Mouse (Mus musculus): ENCODE measurements around the gene Icam2. TPM values are rescaled to one million over a fixed set of nuclear protein-coding genes. Genes with fewer than 3 reads are reported as not detected.
A peak's percentile ranks its signal among the peaks of the same experiment; 100 is the strongest.

Icam2 gene
- total and polyA plus RNA-seq, 3 experiments = 15.3 to 40.1 (median 26.7) TPM

GRCm38 (mm10) chr11:106430392-106430791 is 42.5 kb upstream of the Icam2 start:
- peak overlapping the region; percentile 22; the same call in 1 of the 2 replicates for H3K9ac ChIP-seq (ENCODE audit: insufficient read depth, low read depth)
- TF ChIP-seq E2F4 (IDR thresholded peaks at IDR 0.05; ENCODE audit: insufficient replicate concordance, low read depth, low read length) (no peak), IRF4 (IDR thresholded peaks at IDR 0.05; ENCODE audit: low read depth, low read length) (0 out of 2 replicates have a peak, but pooled peaks have one; percentile 65), CHD1 (IDR thresholded peaks at IDR 0.05; ENCODE audit: low read depth, low read length) (no peak), EP300 (IDR thresholded peaks at IDR 0.05; ENCODE audit: low read length) (peak; percentile 59; the same call in 1 of the 2 replicates), JUND (conservative IDR thresholded peaks at IDR 0.05; ENCODE audit: low read depth, low read length) (no peak), MEF2A (IDR thresholded peaks at IDR 0.05; ENCODE audit: borderline replicate concordance, low read depth, low read length) (peak; percentile 82), TCF12 (IDR thresholded peaks at IDR 0.05; ENCODE audit: low read depth, low read length) (peak; percentile 80), SIN3A (IDR thresholded peaks at IDR 0.05; ENCODE audit: low read length) (no peak), BHLHE40 (IDR thresholded peaks at IDR 0.05; ENCODE audit: low read depth, low read length) (0 out of 2 replicates have a peak, but pooled peaks have one; percentile 28), MXI1 (IDR thresholded peaks at IDR 0.05; ENCODE audit: low read depth, low read length) (peak; percentile 46; the same call in 1 of the 2 replicates), PAX5 (IDR thresholded peaks at IDR 0.05; ENCODE audit: low read length) (no peak), ETS1 (conservative IDR thresholded peaks at IDR 0.05; ENCODE audit: low read depth, low read length) (peak; percentile 56), ELF1 (IDR thresholded peaks at IDR 0.05; ENCODE audit: low read depth, low read length) (peak; percentile 70), POLR2AphosphoS2 (IDR thresholded peaks at IDR 0.05; ENCODE audit: low read depth, low read length) (no peak), ZC3H11A (IDR thresholded peaks at IDR 0.05; ENCODE audit: low read depth, low read length) (no peak)
- peaks cover 6% of the 10 kb centered on the region; the same call in 1 of the 2 replicates for H3K79me2 ChIP-seq (replicated peaks; ENCODE audit: control insufficient read depth, extremely low read depth, insufficient read depth, poor library complexity, severe bottlenecking)
- H3K27me3 ChIP-seq (replicated peaks) = no peaks in the 10 kb centered on the region
- peak overlapping the region; percentile 58 for H3K4me2 ChIP-seq (ENCODE audit: insufficient read depth, low read depth, poor library complexity, severe bottlenecking)
- dilution Hi-C loops (cut with MboI; ENCODE audit: extremely low pct_ligation_motif_present, extremely low pct_unique_long_range_greater_than_20kb, low sequenced_read_pairs) (no loop called here), in situ Hi-C loops (cut with MboI; ENCODE audit: low pct_ligation_motif_present, low pct_unique_long_range_greater_than_20kb, low sequenced_read_pairs) (no loop called here)
- H3K36me3 ChIP-seq (replicated peaks in 1 of 2; ENCODE audit: control insufficient read depth in 1 of 2, insufficient read depth in 1 of 2, low read length in 1 of 2) = peaks cover 62 to 70% of the 10 kb centered on the region in 2 experiments
- H3K4me1 ChIP-seq (ENCODE audit: control insufficient read depth in 1 of 2, insufficient read depth in 2 of 2) = peaks cover 22 to 43% of the 10 kb centered on the region in 2 experiments
- no peaks in the 10 kb centered on the region for H3K9me3 ChIP-seq (replicated peaks; ENCODE audit: low read length)
- peak; percentile 34 for DNase-seq (ENCODE audit: extremely low read depth)
- peak overlapping the region; percentile 71 for H3K27ac ChIP-seq (ENCODE audit: insufficient read depth, low read depth)
- H3K4me3 ChIP-seq (replicated peaks in 1 of 3; ENCODE audit: low read depth in 2 of 3, low read length in 2 of 3, poor library complexity in 1 of 3) = no peak overlapping the region

GRCm38 (mm10) chr11:106429689-106430088 is 41.8 kb upstream of the Icam2 start:
- no peaks in the 10 kb centered on the region for H3K9me3 ChIP-seq (replicated peaks; ENCODE audit: low read length)
- peaks cover 64 to 72% of the 10 kb centered on the region in 2 experiments for H3K36me3 ChIP-seq (replicated peaks in 1 of 2; ENCODE audit: control insufficient read depth in 1 of 2, insufficient read depth in 1 of 2, low read length in 1 of 2)
- TF ChIP-seq HCFC1 (IDR thresholded peaks at IDR 0.05; ENCODE audit: low read depth, low read length) (no peak), BHLHE40 (IDR thresholded peaks at IDR 0.05; ENCODE audit: low read depth, low read length) (no peak), IRF4 (IDR thresholded peaks at IDR 0.05; ENCODE audit: low read depth, low read length) (peak; percentile 14; the same call in 1 of the 2 replicates), SIN3A (IDR thresholded peaks at IDR 0.05; ENCODE audit: low read length) (no peak; the same call in 1 of the 2 replicates), ZKSCAN1 (IDR thresholded peaks at IDR 0.05; ENCODE audit: borderline replicate concordance, low read depth, low read length) (no peak), NELFE (IDR thresholded peaks at IDR 0.05; ENCODE audit: low read depth, low read length) (no peak), SMC3 (IDR thresholded peaks at IDR 0.05; ENCODE audit: low read depth, low read length) (no peak), ZMIZ1 (IDR thresholded peaks at IDR 0.05; ENCODE audit: low read depth, low read length) (no peak), ETS1 (conservative IDR thresholded peaks at IDR 0.05; ENCODE audit: low read depth, low read length) (peak; percentile 44; the same call in 1 of the 2 replicates), KAT2A (IDR thresholded peaks at IDR 0.05; ENCODE audit: insufficient replicate concordance, low read length) (no peak), MYC (IDR thresholded peaks at IDR 0.05; ENCODE audit: low read depth, low read length) (no peak), TCF12 (IDR thresholded peaks at IDR 0.05; ENCODE audit: low read depth, low read length) (no peak), MEF2A (IDR thresholded peaks at IDR 0.05; ENCODE audit: borderline replicate concordance, low read depth, low read length) (peak; percentile 84; the same call in 1 of the 2 replicates), NRF1 (IDR thresholded peaks at IDR 0.05; ENCODE audit: low read depth, low read length) (no peak), UBTF (IDR thresholded peaks at IDR 0.05; ENCODE audit: low read depth, low read length) (no peak)
- DNase-seq (ENCODE audit: extremely low read depth) = no peak
- H3K9ac ChIP-seq (ENCODE audit: insufficient read depth, low read depth) = peak overlapping the region; percentile 30
- H3K4me2 ChIP-seq (ENCODE audit: insufficient read depth, low read depth, poor library complexity, severe bottlenecking) = peak overlapping the region; percentile 58; the same call in 1 of the 2 replicates
- dilution Hi-C loops (cut with MboI; ENCODE audit: extremely low pct_ligation_motif_present, extremely low pct_unique_long_range_greater_than_20kb, low sequenced_read_pairs) (no loop called here), in situ Hi-C loops (cut with MboI; ENCODE audit: low pct_ligation_motif_present, low pct_unique_long_range_greater_than_20kb, low sequenced_read_pairs) (no loop called here)
- peaks cover 22 to 43% of the 10 kb centered on the region in 2 experiments for H3K4me1 ChIP-seq (ENCODE audit: control insufficient read depth in 1 of 2, insufficient read depth in 2 of 2)
- H3K4me3 ChIP-seq (replicated peaks in 1 of 3; ENCODE audit: low read depth in 2 of 3, low read length in 2 of 3, poor library complexity in 1 of 3) = no peak overlapping the region
- H3K79me2 ChIP-seq (replicated peaks; ENCODE audit: control insufficient read depth, extremely low read depth, insufficient read depth, poor library complexity, severe bottlenecking) = peaks cover 6% of the 10 kb centered on the region; the same call in 1 of the 2 replicates
- H3K27ac ChIP-seq (ENCODE audit: insufficient read depth, low read depth) = peak overlapping the region; percentile 71
- no peaks in the 10 kb centered on the region for H3K27me3 ChIP-seq (replicated peaks)
